Mouse (Mus musculus) neutrophil, adult 65 days (primary cell): ENCODE data around the gene Srgap2. TPM values are rescaled to one million over a fixed set of nuclear protein-coding genes. Genes with fewer than 3 reads are reported as not detected.

Source experiments
- total RNA-seq: library from RNA; stranded (reverse); gene quantifications from 2 replicates; pipeline ENCODE4 v1.2.4, GENCODE M21; 2023

Gene Srgap2
- total RNA-seq: 56.2 and 91.2 TPM in 2 replicates

GRCm38 (mm10) chr1:131527281-131528080 lies at the start of gene Srgap2, which contains the start of gene Fam72a:
Srgap2 (minus strand) TSS chr1:131527352.
Fam72a (plus strand) TSS chr1:131527903.

GRCm38 (mm10) chr1:131279456-131279776 lies 247.7 kb downstream of the Srgap2 start, which contains the start of gene Ikbke:
Ikbke (minus strand) TSS chr1:131279606.

GRCm38 (mm10) chr1:131245089-131245856 lies 281.9 kb downstream of the Srgap2 start, which contains the start of gene Rassf5:
Rassf5 (minus strand) TSS chr1:131245258.

Other genes starting within 250 kb of the Srgap2 start
- gene Ikbke, start 247.7 kb downstream of the Srgap2 start, total RNA-seq: 37.8 and 45.6 TPM in 2 replicates
- 1.2 and 1.9 TPM in 2 replicates for gene Fam72a, start 551 bp upstream of the Srgap2 start, total RNA-seq
- gene Avpr1b, start 71.9 kb upstream of the Srgap2 start, total RNA-seq: not detected in 2 replicates
- 44.1 and 47.6 TPM in 2 replicates for gene Ctse, start 111.0 kb upstream of the Srgap2 start, total RNA-seq
- 7.8 and 12.8 TPM in 2 replicates for gene Rab7b, start 161.3 kb upstream of the Srgap2 start, total RNA-seq
- 0.47 TPM in 1 of 2 replicates, not detected in the other for gene Slc26a9, start 216.7 kb upstream of the Srgap2 start, total RNA-seq